Mouse (Mus musculus) cortical plate, adult 2 months (tissue): ENCODE measurements around the gene Cog8.

Source experiments
- CTCF ChIP-seq: fragments of 200-500 bp; IDR thresholded peaks from 2 replicates; pipeline ENCODE4 v1.5.1; 2011; ENCODE audit warnings: mild to moderate bottlenecking, control low read depth, low read length; ENCODE audit not compliant: insufficient read depth; ENCODE audit errors: extremely low read depth
- POLR2A ChIP-seq: fragments of 200-500 bp; IDR thresholded peaks from 2 replicates; pipeline ENCODE4 v1.6.1; 2011; ENCODE audit warnings: mild to moderate bottlenecking, low read length, control low read depth; ENCODE audit not compliant: insufficient read depth; ENCODE audit errors: extremely low read depth

DNA sequence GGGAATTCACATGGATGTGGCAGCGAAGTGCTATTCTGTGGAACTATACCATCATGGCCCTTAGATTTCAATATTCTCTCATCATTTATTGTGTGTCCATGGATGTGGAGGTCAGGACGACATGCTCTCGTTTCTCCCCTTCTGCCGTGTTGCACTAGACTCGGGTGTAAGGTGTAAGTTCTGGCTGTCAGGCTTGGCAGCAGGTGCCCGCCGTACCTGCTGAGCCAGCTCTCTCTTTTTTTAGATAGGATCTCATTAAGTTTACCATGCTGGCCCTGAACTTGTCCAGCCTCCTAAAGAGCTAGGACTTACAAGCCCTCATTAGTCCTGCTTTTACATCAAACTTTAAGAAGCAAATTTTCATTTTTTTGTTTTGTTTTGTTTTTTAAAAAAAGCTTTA lies 34.0 kb upstream of the Cog8 start:
- TF ChIP-seq POLR2A (no peak), CTCF (no peak)
